Mouse (Mus musculus) heart, adult 2 months (tissue): ENCODE data around the gene Rmi2. TPM values are rescaled to one million over a fixed set of nuclear protein-coding genes. Genes with fewer than 3 reads are reported as not detected.

Experiments used
- DNase-seq, 2 experiments: peaks; one replicate each; pipeline ENCODE4 v3.0.0; 2021
- H3K27ac ChIP-seq: fragments of 200-600 bp; 2 replicates; pipeline ENCODE4 v1.8.1; 2022
- H3K27me3 ChIP-seq: fragments of 200-500 bp; 2 replicates; pipeline ENCODE4 v1.6.1; 2012; ENCODE audit warnings: mild to moderate bottlenecking, low read length, inconsistent platforms, mixed read lengths; ENCODE audit not compliant: control insufficient read depth, insufficient read depth
- H3K36me3 ChIP-seq: fragments of 200-500 bp; 2 replicates; pipeline ENCODE4 v1.6.1; 2012; ENCODE audit warnings: low read length, inconsistent platforms; ENCODE audit not compliant: control insufficient read depth, insufficient read depth
- H3K4me1 ChIP-seq: fragments of 200-500 bp; 2 replicates; pipeline ENCODE4 v1.6.1; 2011; ENCODE audit warnings: low read length; ENCODE audit not compliant: control insufficient read depth, insufficient read depth
- H3K4me3 ChIP-seq: fragments of 200-600 bp; 2 replicates; pipeline ENCODE4 v1.8.1; 2022
- H3K79me2 ChIP-seq: fragments of 200-500 bp; replicated peaks from 2 replicates; pipeline ENCODE4 v1.6.1; 2012; ENCODE audit warnings: mild to moderate bottlenecking, inconsistent platforms, low read length, moderate library complexity, mixed read lengths; ENCODE audit not compliant: control insufficient read depth, insufficient read depth
- H3K9ac ChIP-seq: fragments of 200-500 bp; 2 replicates; pipeline ENCODE4 v1.6.1; 2012; ENCODE audit warnings: low read depth, mild to moderate bottlenecking, control low read depth, inconsistent platforms, low read length, mixed read lengths
- CTCF ChIP-seq: fragments of 200-600 bp; IDR thresholded peaks from 2 replicates; pipeline ENCODE4 v1.8.1; 2022; ENCODE audit warnings: antibody characterized with exemption, mild to moderate bottlenecking, moderate library complexity
- EP300 ChIP-seq: fragments of 200-500 bp; IDR thresholded peaks from 2 replicates; pipeline ENCODE4 v1.6.1; 2011; ENCODE audit warnings: low read depth, low read length, control low read depth; ENCODE audit not compliant: insufficient read depth
- POLR2A ChIP-seq: fragments of 200-500 bp; IDR thresholded peaks from 2 replicates; pipeline ENCODE4 v1.6.1; 2011; ENCODE audit warnings: mild to moderate bottlenecking, low read depth, low read length, control low read depth; ENCODE audit not compliant: insufficient read depth
- WGBS: fragments of 180-500 bp; shearing (Covaris S2); methylation state at CpG from one replicate; pipeline ENCODE4 v1.1.7; 2018; 5-methylcytosine and 5-hydroxymethylcytosine counted together
- intact Hi-C: fragments of 180-260 bp; cut with DNase I; formaldehyde crosslinking; loops from one replicate; pipeline ENCODE4 v1.15.1; 2025
- polyA plus RNA-seq: library from polyadenylated mRNA; depleted of rRNA; stranded (reverse); fragments of >200 nt; gene quantifications from 2 replicates; pipeline ENCODE4 v1.2.3, GENCODE M21; 2012
- total RNA-seq, 2 experiments: library from RNA; stranded (reverse); gene quantifications; 2 replicates each; pipeline ENCODE4 v1.2.3; 2021

Rmi2 gene
- total and polyA plus RNA-seq, 3 experiments, result 0.26 to 0.45 (median 0.30) TPM

- intact Hi-C loops, result no loop called here
- TF ChIP-seq POLR2A (no peak), CTCF (no peak), EP300 (no peak)
- 72% methylated on average over 5 of the region's 5 CpGs for WGBS
- no peak for DNase-seq
- H3K4me1 ChIP-seq, result no peaks in the 10 kb centered on the region
- H3K27me3 ChIP-seq, result no peaks in the 10 kb centered on the region
- no peaks in the 10 kb centered on the region for H3K79me2 ChIP-seq
- H3K4me3 ChIP-seq, result no peak overlapping the region
- no peak overlapping the region for H3K27ac ChIP-seq
- H3K9ac ChIP-seq, result no peak overlapping the region
- H3K36me3 ChIP-seq, result no peaks in the 10 kb centered on the region
Measured at GRCm38 (mm10) chr16:10923561-10923960, 88.7 kb downstream of the Rmi2 start.

- 39% methylated on average over 7 of the region's 7 CpGs for WGBS
- Histone ChIP-seq H3K9ac (no peak overlapping the region), H3K4me3 (no peak overlapping the region), H3K27ac (no peak overlapping the region), H3K36me3 (no peaks in the 10 kb centered on the region), H3K27me3 (no peaks in the 10 kb centered on the region), H3K79me2 (no peaks in the 10 kb centered on the region), H3K4me1 (no peaks in the 10 kb centered on the region)
- intact Hi-C loops, result no loop called here
- TF ChIP-seq CTCF, result no peak
- TF ChIP-seq EP300, result no peak
- TF ChIP-seq POLR2A, result no peak
- peak in 1 of 2 experiments; percentile 9 for DNase-seq
Measured at GRCm38 (mm10) chr16:10925591-10926180, 90.8 kb downstream of the Rmi2 start.

- no peaks in the 10 kb centered on the region for H3K79me2 ChIP-seq
- no peak overlapping the region for H3K27ac ChIP-seq
- 89% methylated on average over 1 of the region's 1 CpGs for WGBS
- intact Hi-C loops, result no loop called here
- TF ChIP-seq CTCF, result no peak
- TF ChIP-seq EP300, result no peak
- no peak for TF ChIP-seq POLR2A
- no peaks in the 10 kb centered on the region for H3K36me3 ChIP-seq
- DNase-seq, result no peak
- no peak overlapping the region for H3K4me3 ChIP-seq
- H3K27me3 ChIP-seq, result no peaks in the 10 kb centered on the region
- no peaks in the 10 kb centered on the region for H3K4me1 ChIP-seq
- H3K9ac ChIP-seq, result no peak overlapping the region
Measured at GRCm38 (mm10) chr16:10927026-10927425, 92.2 kb downstream of the Rmi2 start.

GRCm38 (mm10) chr16:10933372-10933771 is 98.5 kb downstream of the Rmi2 start:
- no peaks in the 10 kb centered on the region for H3K36me3 ChIP-seq
- no peaks in the 10 kb centered on the region for H3K4me1 ChIP-seq
- no peaks in the 10 kb centered on the region for H3K79me2 ChIP-seq
- H3K9ac ChIP-seq, result no peak overlapping the region
- H3K4me3 ChIP-seq, result no peak overlapping the region
- H3K27ac ChIP-seq, result no peak overlapping the region
- TF ChIP-seq EP300, result no peak
- no peak for TF ChIP-seq POLR2A
- TF ChIP-seq CTCF, result no peak
- H3K27me3 ChIP-seq, result no peaks in the 10 kb centered on the region
- peak in 1 of 2 experiments; percentile 5 for DNase-seq
- intact Hi-C loops, result no loop called here
- WGBS, result 55% methylated on average over 3 of the region's 3 CpGs

- Histone ChIP-seq H3K27me3 (no peaks in the 10 kb centered on the region), H3K4me3 (no peak overlapping the region), H3K79me2 (no peaks in the 10 kb centered on the region), H3K4me1 (no peaks in the 10 kb centered on the region), H3K36me3 (no peaks in the 10 kb centered on the region), H3K27ac (no peak overlapping the region), H3K9ac (no peak overlapping the region)
- no peak for DNase-seq
- intact Hi-C loops, result no loop called here
- 76% methylated on average over 1 of the region's 1 CpGs for WGBS
- TF ChIP-seq POLR2A, result no peak
- no peak for TF ChIP-seq EP300
- no peak for TF ChIP-seq CTCF
Measured at GRCm38 (mm10) chr16:10934047-10934446, 99.2 kb downstream of the Rmi2 start.

- TF ChIP-seq CTCF, result no peak
- no peak for TF ChIP-seq POLR2A
- no peak for TF ChIP-seq EP300
- no peak overlapping the region for H3K9ac ChIP-seq
- no peaks in the 10 kb centered on the region for H3K4me1 ChIP-seq
- no peak for DNase-seq
- no peaks in the 10 kb centered on the region for H3K36me3 ChIP-seq
- intact Hi-C loops, result no loop called here
- no peaks in the 10 kb centered on the region for H3K79me2 ChIP-seq
- H3K27ac ChIP-seq, result no peak overlapping the region
- H3K4me3 ChIP-seq, result no peak overlapping the region
- no peaks in the 10 kb centered on the region for H3K27me3 ChIP-seq
- 80% methylated on average over 5 of the region's 5 CpGs for WGBS
Measured at GRCm38 (mm10) chr16:10936700-10937319, 102.0 kb downstream of the Rmi2 start.
